Mouse (Mus musculus): ENCODE results near the gene Iqub. TPM values are rescaled to one million over a fixed set of nuclear protein-coding genes. Genes with fewer than 3 reads are reported as not detected.

The Iqub gene
- polyA plus RNA-seq (2015; fragmentation: Nextera tagmentation; extraction: Ambion mirVana): 0.03 and 0.06 TPM in 2 replicates

GRCm38 (mm10) chr6:24514552-24515284 is at the start of gene Iqub:
Gene Iqub (minus strand): TSS chr6:24515067.
- DNase-seq (ENCODE audit: low spot score): peak; percentile 78
- Histone ChIP-seq H3K4me1 (replicated peaks; ENCODE audit: insufficient read depth, low read length) (0 out of 2 replicates have a peak, but pooled peaks cover 4% of the 10 kb centered on the region), H3K9ac (ENCODE audit: low read depth, low read length) (no peak within 1 kb of the TSS), H3K36me3 (ENCODE audit: insufficient read depth, low read length) (peaks cover 3% of the 10 kb centered on the region), H3K9me3 (replicated peaks; ENCODE audit: low read length) (no peaks in the 10 kb centered on the region), H3K27me3 (ENCODE audit: insufficient read depth, low read length) (no peaks in the 10 kb centered on the region), H3K4me3 (replicated peaks; ENCODE audit: low read depth, low read length) (no peak within 1 kb of the TSS), H3K27ac (no peak within 1 kb of the TSS), H3K4me2 (ENCODE audit: low read length) (0 out of 2 replicates have a peak within 1 kb of the TSS, but pooled peaks have one; percentile 15)
- 22% methylated on average over 13 of the region's 13 CpGs for WGBS
- TF ChIP-seq CTCF (IDR thresholded peaks at IDR 0.05; ENCODE audit: low read depth): no peak
- ATAC-seq (replicated peaks; ENCODE audit: low FRiP score, low read depth): peak; percentile 78

GRCm38 (mm10) chr6:24564081-24564480 is 49.2 kb upstream of the Iqub start:
- no peak for ATAC-seq (replicated peaks; ENCODE audit: low FRiP score, low read depth)
- H3K4me1 ChIP-seq (replicated peaks; ENCODE audit: insufficient read depth, low read length): no peaks in the 10 kb centered on the region

GRCm38 (mm10) chr6:24555488-24555887 is 40.6 kb upstream of the Iqub start:
- DNase-seq (ENCODE audit: low spot score) (no peak), ATAC-seq (replicated peaks; ENCODE audit: low FRiP score, low read depth) (no peak)
- TF ChIP-seq CTCF (IDR thresholded peaks at IDR 0.05; ENCODE audit: low read depth): no peak
- Histone ChIP-seq H3K27ac (no peak overlapping the region), H3K36me3 (ENCODE audit: insufficient read depth, low read length) (no peaks in the 10 kb centered on the region), H3K4me2 (ENCODE audit: low read length) (no peak overlapping the region), H3K9ac (ENCODE audit: low read depth, low read length) (no peak overlapping the region), H3K9me3 (replicated peaks; ENCODE audit: low read length) (no peaks in the 10 kb centered on the region), H3K4me1 (replicated peaks; ENCODE audit: insufficient read depth, low read length) (0 out of 2 replicates have a peak, but pooled peaks cover 8% of the 10 kb centered on the region), H3K4me3 (replicated peaks; ENCODE audit: low read depth, low read length) (no peak overlapping the region), H3K27me3 (ENCODE audit: insufficient read depth, low read length) (no peaks in the 10 kb centered on the region)
- WGBS: 68% methylated on average over 2 of the region's 2 CpGs

More at GRCm38 (mm10) chr6:24564081-24564480, 49.2 kb upstream of the Iqub start:
- Histone ChIP-seq H3K27ac (no peak overlapping the region), H3K27me3 (ENCODE audit: insufficient read depth, low read length) (no peaks in the 10 kb centered on the region), H3K9ac (ENCODE audit: low read depth, low read length) (no peak overlapping the region), H3K4me3 (replicated peaks; ENCODE audit: low read depth, low read length) (no peak overlapping the region), H3K9me3 (replicated peaks; ENCODE audit: low read length) (no peaks in the 10 kb centered on the region), H3K36me3 (ENCODE audit: insufficient read depth, low read length) (no peaks in the 10 kb centered on the region), H3K4me2 (ENCODE audit: low read length) (no peak overlapping the region)
- DNase-seq (ENCODE audit: low spot score): no peak
- no peak for TF ChIP-seq CTCF (IDR thresholded peaks at IDR 0.05; ENCODE audit: low read depth)
- 62% methylated on average over 9 of the region's 9 CpGs for WGBS

GRCm38 (mm10) chr6:24554427-24555086 is 39.7 kb upstream of the Iqub start:
- TF ChIP-seq CTCF (IDR thresholded peaks at IDR 0.05; ENCODE audit: low read depth): no peak
- H3K4me2 ChIP-seq (ENCODE audit: low read length): peak overlapping the region; percentile 11; the same call in 1 of the 2 replicates
- no peak for ATAC-seq (replicated peaks; ENCODE audit: low FRiP score, low read depth)
- WGBS: 52% methylated on average over 11 of the region's 11 CpGs
- peak overlapping the region; percentile 62; the same call in 1 of the 2 replicates for H3K27ac ChIP-seq
- 0 out of 2 replicates have a peak, but pooled peaks cover 8% of the 10 kb centered on the region for H3K4me1 ChIP-seq (replicated peaks; ENCODE audit: insufficient read depth, low read length)
- H3K9me3 ChIP-seq (replicated peaks; ENCODE audit: low read length): no peaks in the 10 kb centered on the region
- peak; percentile 66 for DNase-seq (ENCODE audit: low spot score)
- H3K9ac ChIP-seq (ENCODE audit: low read depth, low read length): no peak overlapping the region
- H3K36me3 ChIP-seq (ENCODE audit: insufficient read depth, low read length): no peaks in the 10 kb centered on the region
- no peak overlapping the region for H3K4me3 ChIP-seq (replicated peaks; ENCODE audit: low read depth, low read length)
- H3K27me3 ChIP-seq (ENCODE audit: insufficient read depth, low read length): no peaks in the 10 kb centered on the region

- WGBS: 18% methylated on average over 7 of the region's 7 CpGs
- no peak for ATAC-seq (replicated peaks; ENCODE audit: low FRiP score, low read depth)
- no peak overlapping the region for H3K4me3 ChIP-seq (replicated peaks; ENCODE audit: low read depth, low read length)
- no peak overlapping the region for H3K9ac ChIP-seq (ENCODE audit: low read depth, low read length)
- no peak overlapping the region for H3K4me2 ChIP-seq (ENCODE audit: low read length)
- no peak overlapping the region for H3K27ac ChIP-seq
- no peaks in the 10 kb centered on the region for H3K9me3 ChIP-seq (replicated peaks; ENCODE audit: low read length)
- H3K27me3 ChIP-seq (ENCODE audit: insufficient read depth, low read length): no peaks in the 10 kb centered on the region
- H3K36me3 ChIP-seq (ENCODE audit: insufficient read depth, low read length): no peaks in the 10 kb centered on the region
- TF ChIP-seq CTCF (IDR thresholded peaks at IDR 0.05; ENCODE audit: low read depth): no peak
- DNase-seq (ENCODE audit: low spot score): no peak
- H3K4me1 ChIP-seq (replicated peaks; ENCODE audit: insufficient read depth, low read length): 0 out of 2 replicates have a peak, but pooled peaks cover 8% of the 10 kb centered on the region
Observed at GRCm38 (mm10) chr6:24552046-24552445, 37.2 kb upstream of the Iqub start.

- Histone ChIP-seq H3K36me3 (ENCODE audit: insufficient read depth, low read length) (no peaks in the 10 kb centered on the region), H3K27me3 (ENCODE audit: insufficient read depth, low read length) (no peaks in the 10 kb centered on the region), H3K9ac (ENCODE audit: low read depth, low read length) (no peak overlapping the region), H3K9me3 (replicated peaks; ENCODE audit: low read length) (no peaks in the 10 kb centered on the region), H3K4me3 (replicated peaks; ENCODE audit: low read depth, low read length) (no peak overlapping the region), H3K4me2 (ENCODE audit: low read length) (no peak overlapping the region), H3K27ac (no peak overlapping the region), H3K4me1 (replicated peaks; ENCODE audit: insufficient read depth, low read length) (0 out of 2 replicates have a peak, but pooled peaks cover 2% of the 10 kb centered on the region)
- DNase-seq (ENCODE audit: low spot score) (no peak), ATAC-seq (replicated peaks; ENCODE audit: low FRiP score, low read depth) (no peak)
- 82% methylated on average over 2 of the region's 2 CpGs for WGBS
- no peak for TF ChIP-seq CTCF (IDR thresholded peaks at IDR 0.05; ENCODE audit: low read depth)
Observed at GRCm38 (mm10) chr6:24549801-24550200, 34.9 kb upstream of the Iqub start.

Data from kidney, postnatal 0 days (tissue).